Mouse (Mus musculus): ENCODE measurements around the gene Atp2b4. TPM values are rescaled to one million over a fixed set of nuclear protein-coding genes. Genes with fewer than 3 reads are reported as not detected.

Atp2b4 gene
- total and polyA plus RNA-seq, 2 experiments from 2014 or later: 12.1 to 48.3 TPM

GRCm38 (mm10) chr1:133771831-133772399 is 28.9 kb downstream of the Atp2b4 start:
- ATAC-seq (ENCODE audit: low FRiP score) (no peak), DNase-seq (ENCODE audit: low spot score) (no peak)
- no peak overlapping the region for H3K4me2 ChIP-seq (ENCODE audit: low read depth, low read length, poor library complexity, severe bottlenecking)
- no peaks in the 10 kb centered on the region for H3K9me3 ChIP-seq (ENCODE audit: low read length)
- no peak overlapping the region for H3K27ac ChIP-seq (ENCODE audit: low read depth, low read length)
- H3K4me3 ChIP-seq (ENCODE audit: low read depth, low read length): no peak overlapping the region
- no peaks in the 10 kb centered on the region for H3K36me3 ChIP-seq (ENCODE audit: insufficient read depth, low read length)
- H3K4me1 ChIP-seq (ENCODE audit: insufficient read depth, low read length): peaks cover 2% of the 10 kb centered on the region; the same call in 1 of the 2 replicates
- H3K9ac ChIP-seq (replicated peaks; ENCODE audit: low read length, poor library complexity, severe bottlenecking): no peak overlapping the region
- 78% methylated on average over 10 of the region's 10 CpGs for WGBS
- TF ChIP-seq CTCF (IDR thresholded peaks at IDR 0.05): no peak
- no peaks in the 10 kb centered on the region for H3K27me3 ChIP-seq (ENCODE audit: insufficient read depth, low read length)

- Histone ChIP-seq H3K9ac (replicated peaks; ENCODE audit: low read length, poor library complexity, severe bottlenecking) (no peak overlapping the region), H3K27ac (ENCODE audit: low read depth, low read length) (no peak overlapping the region), H3K9me3 (ENCODE audit: low read length) (no peaks in the 10 kb centered on the region), H3K27me3 (ENCODE audit: insufficient read depth, low read length) (no peaks in the 10 kb centered on the region; the same call in 1 of the 2 replicates), H3K4me2 (ENCODE audit: low read depth, low read length, poor library complexity, severe bottlenecking) (no peak overlapping the region), H3K4me1 (ENCODE audit: insufficient read depth, low read length) (peaks cover 3% of the 10 kb centered on the region; the same call in 1 of the 2 replicates), H3K4me3 (ENCODE audit: low read depth, low read length) (no peak overlapping the region), H3K36me3 (ENCODE audit: insufficient read depth, low read length) (no peaks in the 10 kb centered on the region)
- no peak for ATAC-seq (ENCODE audit: low FRiP score)
- DNase-seq (ENCODE audit: low spot score): no peak
- 88% methylated on average over 5 of the region's 5 CpGs for WGBS
- no peak for TF ChIP-seq CTCF (IDR thresholded peaks at IDR 0.05)
Observed at GRCm38 (mm10) chr1:133767994-133768393, 32.8 kb downstream of the Atp2b4 start.

- Histone ChIP-seq H3K27me3 (ENCODE audit: insufficient read depth, low read length) (no peaks in the 10 kb centered on the region; the same call in 1 of the 2 replicates), H3K9me3 (ENCODE audit: low read length) (no peaks in the 10 kb centered on the region), H3K4me3 (ENCODE audit: low read depth, low read length) (no peak overlapping the region), H3K9ac (replicated peaks; ENCODE audit: low read length, poor library complexity, severe bottlenecking) (no peak overlapping the region), H3K4me1 (ENCODE audit: insufficient read depth, low read length) (peaks cover 3% of the 10 kb centered on the region; the same call in 1 of the 2 replicates), H3K4me2 (ENCODE audit: low read depth, low read length, poor library complexity, severe bottlenecking) (no peak overlapping the region), H3K36me3 (ENCODE audit: insufficient read depth, low read length) (no peaks in the 10 kb centered on the region), H3K27ac (ENCODE audit: low read depth, low read length) (no peak overlapping the region)
- TF ChIP-seq CTCF (IDR thresholded peaks at IDR 0.05): no peak
- WGBS: 22% methylated on average over 11 of the region's 11 CpGs
- no peak for DNase-seq (ENCODE audit: low spot score)
- ATAC-seq (ENCODE audit: low FRiP score): no peak
Observed at GRCm38 (mm10) chr1:133766901-133767529, 33.8 kb downstream of the Atp2b4 start.

GRCm38 (mm10) chr1:133765376-133765775 is 35.5 kb downstream of the Atp2b4 start:
- H3K27me3 ChIP-seq (ENCODE audit: insufficient read depth, low read length): no peaks in the 10 kb centered on the region; the same call in 1 of the 2 replicates
- 79% methylated on average over 4 of the region's 4 CpGs for WGBS
- H3K9me3 ChIP-seq (ENCODE audit: low read length): no peaks in the 10 kb centered on the region
- no peak overlapping the region for H3K27ac ChIP-seq (ENCODE audit: low read depth, low read length)
- no peak overlapping the region for H3K4me3 ChIP-seq (ENCODE audit: low read depth, low read length)
- H3K4me1 ChIP-seq (ENCODE audit: insufficient read depth, low read length): peaks cover 3% of the 10 kb centered on the region; the same call in 1 of the 2 replicates
- H3K4me2 ChIP-seq (ENCODE audit: low read depth, low read length, poor library complexity, severe bottlenecking): no peak overlapping the region
- no peak for ATAC-seq (ENCODE audit: low FRiP score)
- no peak for DNase-seq (ENCODE audit: low spot score)
- no peak for TF ChIP-seq CTCF (IDR thresholded peaks at IDR 0.05)
- no peaks in the 10 kb centered on the region for H3K36me3 ChIP-seq (ENCODE audit: insufficient read depth, low read length)
- H3K9ac ChIP-seq (replicated peaks; ENCODE audit: low read length, poor library complexity, severe bottlenecking): no peak overlapping the region

- peak; percentile 52; the same call in 1 of the 2 replicates for ATAC-seq (ENCODE audit: low FRiP score)
- H3K27ac ChIP-seq (ENCODE audit: low read depth, low read length): peak overlapping the region; percentile 40; the same call in 1 of the 2 replicates
- WGBS: 21% methylated on average over 5 of the region's 5 CpGs
- H3K9me3 ChIP-seq (ENCODE audit: low read length): no peaks in the 10 kb centered on the region
- H3K9ac ChIP-seq (replicated peaks; ENCODE audit: low read length, poor library complexity, severe bottlenecking): no peak overlapping the region
- TF ChIP-seq CTCF (IDR thresholded peaks at IDR 0.05): no peak
- H3K4me1 ChIP-seq (ENCODE audit: insufficient read depth, low read length): peaks cover 3% of the 10 kb centered on the region; the same call in 1 of the 2 replicates
- H3K4me3 ChIP-seq (ENCODE audit: low read depth, low read length): no peak overlapping the region
- no peak for DNase-seq (ENCODE audit: low spot score)
- no peaks in the 10 kb centered on the region for H3K36me3 ChIP-seq (ENCODE audit: insufficient read depth, low read length)
- no peak overlapping the region for H3K4me2 ChIP-seq (ENCODE audit: low read depth, low read length, poor library complexity, severe bottlenecking)
- no peaks in the 10 kb centered on the region; the same call in 1 of the 2 replicates for H3K27me3 ChIP-seq (ENCODE audit: insufficient read depth, low read length)
Observed at GRCm38 (mm10) chr1:133762946-133763422, 37.9 kb downstream of the Atp2b4 start.

GRCm38 (mm10) chr1:133761278-133761677 is 39.6 kb downstream of the Atp2b4 start:
- no peak overlapping the region for H3K27ac ChIP-seq (ENCODE audit: low read depth, low read length)
- no peaks in the 10 kb centered on the region for H3K36me3 ChIP-seq (ENCODE audit: insufficient read depth, low read length)
- no peaks in the 10 kb centered on the region for H3K9me3 ChIP-seq (ENCODE audit: low read length)
- no peak overlapping the region for H3K9ac ChIP-seq (replicated peaks; ENCODE audit: low read length, poor library complexity, severe bottlenecking)
- DNase-seq (ENCODE audit: low spot score) (no peak), ATAC-seq (ENCODE audit: low FRiP score) (no peak)
- H3K4me3 ChIP-seq (ENCODE audit: low read depth, low read length): no peak overlapping the region
- H3K4me1 ChIP-seq (ENCODE audit: insufficient read depth, low read length): no peaks in the 10 kb centered on the region
- H3K4me2 ChIP-seq (ENCODE audit: low read depth, low read length, poor library complexity, severe bottlenecking): no peak overlapping the region
- WGBS: 86% methylated on average over 5 of the region's 5 CpGs
- no peak for TF ChIP-seq CTCF (IDR thresholded peaks at IDR 0.05)
- no peaks in the 10 kb centered on the region; the same call in 1 of the 2 replicates for H3K27me3 ChIP-seq (ENCODE audit: insufficient read depth, low read length)

Measured in midbrain, postnatal 0 days (tissue).